Mouse (Mus musculus): Measurements from ENCODE around the gene Kdm5b. TPM values are rescaled to one million over a fixed set of nuclear protein-coding genes. Genes with fewer than 3 reads are reported as not detected.

Kdm5b gene
- polyA plus RNA-seq, 1 experiment: 8.9 TPM

- Histone ChIP-seq H3K4me1 (ENCODE audit: control insufficient read depth, insufficient read depth, insufficient read length, low read length) (no peaks in the 10 kb centered on the region), H3K4me3 (ENCODE audit: insufficient read depth, low read depth, low read length) (no peak overlapping the region)
These were observed 114.3 kb downstream of the Kdm5b start for GRCm38 (mm10) chr1:134674312-134674711.

GRCm38 (mm10) chr1:134679445-134679844 is 119.5 kb downstream of the Kdm5b start:
- Histone ChIP-seq H3K27ac (replicated peaks; ENCODE audit: low read depth, low read length) (no peak overlapping the region), H3K4me1 (ENCODE audit: control insufficient read depth, insufficient read depth, insufficient read length, low read length) (no peaks in the 10 kb centered on the region), H3K4me3 (ENCODE audit: insufficient read depth, low read depth, low read length) (no peak overlapping the region)

More at GRCm38 (mm10) chr1:134674312-134674711, 114.3 kb downstream of the Kdm5b start:
- no peak overlapping the region for H3K27ac ChIP-seq (replicated peaks; ENCODE audit: low read depth, low read length)

- Histone ChIP-seq H3K4me3 (ENCODE audit: insufficient read depth, low read depth, low read length) (no peak overlapping the region), H3K27ac (replicated peaks; ENCODE audit: low read depth, low read length) (no peak overlapping the region), H3K4me1 (ENCODE audit: control insufficient read depth, insufficient read depth, insufficient read length, low read length) (no peaks in the 10 kb centered on the region)
These were observed 120.6 kb downstream of the Kdm5b start for GRCm38 (mm10) chr1:134680617-134681016.

- H3K4me1 ChIP-seq (ENCODE audit: control insufficient read depth, insufficient read depth, insufficient read length, low read length): no peaks in the 10 kb centered on the region
- no peak overlapping the region for H3K4me3 ChIP-seq (ENCODE audit: insufficient read depth, low read depth, low read length)
- H3K27ac ChIP-seq (replicated peaks; ENCODE audit: low read depth, low read length): no peak overlapping the region
These were observed 122.5 kb downstream of the Kdm5b start for GRCm38 (mm10) chr1:134682460-134682859.

Other genes starting within 250 kb of the Kdm5b start
- gene Ppfia4, start 227.2 kb upstream of the Kdm5b start, polyA plus RNA-seq (2012; ENCODE audit: insufficient read depth, insufficient read length, missing spikeins): 1.7 TPM in 1 of 2 replicates, not detected in the other
- gene Tmem183a, start 198.2 kb upstream of the Kdm5b start, polyA plus RNA-seq (2012; ENCODE audit: insufficient read depth, insufficient read length, missing spikeins): 20.2 and 20.8 TPM in 2 replicates
- not detected in 2 replicates for gene 4933406M09Rik, start 174.2 kb upstream of the Kdm5b start, polyA plus RNA-seq (2012; ENCODE audit: insufficient read depth, insufficient read length, missing spikeins)
- gene Cyb5r1, start 154.6 kb upstream of the Kdm5b start, polyA plus RNA-seq (2012; ENCODE audit: insufficient read depth, insufficient read length, missing spikeins): 21.2 and 26.5 TPM in 2 replicates
- gene Adipor1, start 144.8 kb upstream of the Kdm5b start, polyA plus RNA-seq (2012; ENCODE audit: insufficient read depth, insufficient read length, missing spikeins): 94.9 and 119 TPM in 2 replicates
- 7.0 and 9.9 TPM in 2 replicates for gene Klhl12, start 104.6 kb upstream of the Kdm5b start, polyA plus RNA-seq (2012; ENCODE audit: insufficient read depth, insufficient read length, missing spikeins)
- gene Rabif, start 65.5 kb upstream of the Kdm5b start, polyA plus RNA-seq (2012; ENCODE audit: insufficient read depth, insufficient read length, missing spikeins): 24.7 and 25.4 TPM in 2 replicates
- gene Mgat4e, start 10.5 kb upstream of the Kdm5b start, polyA plus RNA-seq (2012; ENCODE audit: insufficient read depth, insufficient read length, missing spikeins): not detected in 2 replicates
- not detected in 2 replicates for gene Syt2, start 86.5 kb downstream of the Kdm5b start, polyA plus RNA-seq (2012; ENCODE audit: insufficient read depth, insufficient read length, missing spikeins)